Mouse (Mus musculus): ENCODE measurements at regions not wholly inside any gene's neighbourhood (a gene's known extent, or its start where the extent isn't known, plus 50 kb on each side); places are given as distances from the start of the nearest gene placed in this dataset.

DNA sequence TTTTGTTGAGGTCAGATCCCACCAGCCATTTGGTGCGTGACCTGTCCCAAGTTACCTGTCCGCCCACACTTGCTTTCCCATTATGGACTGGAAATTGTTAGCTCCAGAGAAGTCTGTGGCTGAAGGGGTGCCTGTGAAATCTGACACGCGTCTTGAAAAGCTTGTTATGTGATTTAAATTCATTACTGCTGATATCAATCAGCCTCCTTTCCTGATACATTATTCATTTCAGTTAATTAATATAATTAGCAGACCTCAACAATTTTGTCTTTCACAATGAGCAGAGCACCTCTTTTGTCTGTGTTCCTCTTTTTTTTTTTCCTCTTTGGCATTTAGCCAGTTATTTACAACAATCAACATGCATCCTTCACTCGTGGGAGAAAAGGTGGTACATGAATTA, 58.6 kb upstream of the Grip1 start:
- ATAC-seq (replicated peaks; ENCODE audit: low FRiP score, low TSS enrichment, low read depth) (no peak), DNase-seq (ENCODE audit: low spot score) (no peak)
- Histone ChIP-seq H3K4me1 (replicated peaks; ENCODE audit: control insufficient read depth, insufficient read depth, low read length) (no peaks in the 10 kb centered on the region), H3K36me3 (ENCODE audit: control insufficient read depth, insufficient read depth, low read length) (no peaks in the 10 kb centered on the region), H3K27me3 (replicated peaks; ENCODE audit: control insufficient read depth, insufficient read depth, low read length) (no peaks in the 10 kb centered on the region), H3K9ac (ENCODE audit: low read length) (no peak overlapping the region), H3K4me3 (ENCODE audit: low read depth, low read length) (no peak overlapping the region), H3K4me2 (ENCODE audit: low read length) (no peak overlapping the region), H3K27ac (ENCODE audit: low read depth) (no peak overlapping the region), H3K9me3 (ENCODE audit: control insufficient read depth, low read length) (no peaks in the 10 kb centered on the region)
- WGBS, result 82% methylated on average over 5 of the region's 5 CpGs

DNA sequence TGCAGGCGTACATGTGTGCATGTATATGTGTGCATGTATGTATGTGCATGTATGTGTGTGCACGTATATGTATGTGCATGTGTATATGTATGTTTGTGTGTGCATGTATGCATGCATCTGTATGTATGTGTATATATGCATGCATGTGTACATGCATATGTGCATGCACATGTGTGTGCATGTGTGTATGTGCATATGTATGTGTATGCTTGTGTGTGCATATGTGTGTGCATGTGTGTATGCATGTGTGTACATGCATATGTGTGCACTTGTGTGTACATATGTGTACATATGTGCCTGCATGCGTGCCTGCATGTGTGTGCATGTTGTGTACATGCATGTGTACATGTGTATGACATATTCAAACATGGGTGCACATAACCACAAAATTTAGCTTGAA, 65.7 kb upstream of the Grip1 start:
- H3K36me3 ChIP-seq (ENCODE audit: control insufficient read depth, insufficient read depth, low read length), result no peaks in the 10 kb centered on the region
- no peak for ATAC-seq (replicated peaks; ENCODE audit: low FRiP score, low TSS enrichment, low read depth)

DNA sequence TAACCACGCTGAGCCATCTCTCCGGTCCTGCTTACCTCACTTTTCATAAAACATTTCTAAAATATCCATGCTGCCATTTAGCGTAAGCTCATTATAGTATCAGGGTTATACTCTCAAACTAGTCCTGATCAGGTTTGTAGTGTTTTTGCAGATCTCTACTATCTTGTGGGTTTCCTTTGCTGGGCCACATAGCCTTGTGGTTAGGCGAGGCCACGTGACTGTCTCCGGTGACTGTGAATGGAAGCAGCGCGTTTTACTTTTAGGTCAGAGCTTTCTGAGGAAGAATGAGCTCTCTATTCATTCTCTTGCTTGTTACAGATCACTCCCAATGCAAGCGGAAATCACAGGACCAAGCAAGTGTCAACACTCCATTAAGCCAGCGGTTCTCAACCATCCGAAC, 71.4 kb upstream of the Grip1 start:
- 85% methylated on average over 11 of the region's 11 CpGs for WGBS

More for the DNA sequence above, 65.7 kb upstream of the Grip1 start:
- Histone ChIP-seq H3K4me2 (ENCODE audit: low read length) (no peak overlapping the region), H3K4me3 (ENCODE audit: low read depth, low read length) (no peak overlapping the region), H3K27me3 (replicated peaks; ENCODE audit: control insufficient read depth, insufficient read depth, low read length) (no peaks in the 10 kb centered on the region), H3K27ac (ENCODE audit: low read depth) (no peak overlapping the region), H3K9me3 (ENCODE audit: control insufficient read depth, low read length) (no peaks in the 10 kb centered on the region), H3K4me1 (replicated peaks; ENCODE audit: control insufficient read depth, insufficient read depth, low read length) (no peaks in the 10 kb centered on the region), H3K9ac (ENCODE audit: low read length) (no peak overlapping the region)
- 85% methylated on average over 3 of the region's 3 CpGs for WGBS
- no peak for DNase-seq (ENCODE audit: low spot score)

DNA sequence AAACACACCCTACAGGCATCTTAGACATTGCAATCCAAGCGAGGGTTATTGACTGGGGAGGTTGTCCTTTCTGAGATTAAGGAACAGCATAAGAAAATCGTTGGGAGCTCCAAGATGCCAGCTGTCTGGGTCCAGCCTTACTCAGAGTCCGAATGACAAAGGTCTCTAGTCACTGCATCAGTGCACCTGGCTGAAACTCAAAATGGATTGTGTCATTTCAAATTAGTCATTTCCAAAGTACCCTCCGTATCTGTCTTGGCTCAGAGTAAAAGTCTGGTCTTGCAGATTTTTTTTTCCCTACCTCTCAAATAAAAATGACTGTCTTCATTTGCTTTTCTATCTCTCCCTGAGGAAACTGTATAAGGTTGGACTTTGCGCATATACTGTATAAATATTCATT, 85.1 kb upstream of the Grip1 start:
- Histone ChIP-seq H3K27ac (ENCODE audit: low read depth) (no peak overlapping the region), H3K4me3 (ENCODE audit: low read depth, low read length) (no peak overlapping the region), H3K27me3 (replicated peaks; ENCODE audit: control insufficient read depth, insufficient read depth, low read length) (no peaks in the 10 kb centered on the region), H3K36me3 (ENCODE audit: control insufficient read depth, insufficient read depth, low read length) (no peaks in the 10 kb centered on the region), H3K9ac (ENCODE audit: low read length) (no peak overlapping the region), H3K4me1 (replicated peaks; ENCODE audit: control insufficient read depth, insufficient read depth, low read length) (no peaks in the 10 kb centered on the region), H3K4me2 (ENCODE audit: low read length) (no peak overlapping the region), H3K9me3 (ENCODE audit: control insufficient read depth, low read length) (no peaks in the 10 kb centered on the region)
- WGBS, result 55% methylated on average over 5 of the region's 5 CpGs
- no peak for DNase-seq (ENCODE audit: low spot score)
- ATAC-seq (replicated peaks; ENCODE audit: low FRiP score, low TSS enrichment, low read depth), result no peak

More for the DNA sequence above, 71.4 kb upstream of the Grip1 start:
- Histone ChIP-seq H3K9ac (ENCODE audit: low read length) (no peak overlapping the region), H3K9me3 (ENCODE audit: control insufficient read depth, low read length) (no peaks in the 10 kb centered on the region), H3K36me3 (ENCODE audit: control insufficient read depth, insufficient read depth, low read length) (no peaks in the 10 kb centered on the region), H3K4me2 (ENCODE audit: low read length) (no peak overlapping the region), H3K27ac (ENCODE audit: low read depth) (no peak overlapping the region), H3K4me3 (ENCODE audit: low read depth, low read length) (no peak overlapping the region), H3K4me1 (replicated peaks; ENCODE audit: control insufficient read depth, insufficient read depth, low read length) (no peaks in the 10 kb centered on the region), H3K27me3 (replicated peaks; ENCODE audit: control insufficient read depth, insufficient read depth, low read length) (no peaks in the 10 kb centered on the region)
- DNase-seq (ENCODE audit: low spot score), result no peak
- no peak for ATAC-seq (replicated peaks; ENCODE audit: low FRiP score, low TSS enrichment, low read depth)

DNA sequence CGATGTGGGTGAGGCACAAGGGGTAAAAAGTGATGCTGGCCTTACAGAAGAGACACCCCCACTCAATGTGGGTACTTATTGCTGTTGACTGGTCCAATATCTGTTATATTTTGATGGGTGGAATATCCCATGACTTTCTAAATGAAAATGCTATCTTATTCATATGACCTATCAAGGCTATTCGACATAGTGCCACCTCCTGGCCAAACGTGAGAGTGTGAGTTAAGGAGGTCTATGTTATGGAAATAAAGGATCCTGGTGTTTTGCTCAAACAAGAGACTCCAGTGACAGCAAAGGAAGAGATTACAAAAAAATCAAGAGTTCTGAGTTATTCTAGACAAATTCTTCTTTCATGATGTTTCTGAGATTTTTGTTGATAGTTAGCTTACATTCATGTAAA, 90.0 kb upstream of the Grip1 start:
- Histone ChIP-seq H3K4me1 (replicated peaks; ENCODE audit: control insufficient read depth, insufficient read depth, low read length) (no peaks in the 10 kb centered on the region), H3K4me2 (ENCODE audit: low read length) (no peak overlapping the region), H3K27ac (ENCODE audit: low read depth) (no peak overlapping the region), H3K27me3 (replicated peaks; ENCODE audit: control insufficient read depth, insufficient read depth, low read length) (no peaks in the 10 kb centered on the region), H3K4me3 (ENCODE audit: low read depth, low read length) (no peak overlapping the region), H3K9ac (ENCODE audit: low read length) (no peak overlapping the region), H3K9me3 (ENCODE audit: control insufficient read depth, low read length) (no peaks in the 10 kb centered on the region), H3K36me3 (ENCODE audit: control insufficient read depth, insufficient read depth, low read length) (no peaks in the 10 kb centered on the region)
- WGBS, result 42% methylated on average over 3 of the region's 3 CpGs
- ATAC-seq (replicated peaks; ENCODE audit: low FRiP score, low TSS enrichment, low read depth) (no peak), DNase-seq (ENCODE audit: low spot score) (no peak)

DNA sequence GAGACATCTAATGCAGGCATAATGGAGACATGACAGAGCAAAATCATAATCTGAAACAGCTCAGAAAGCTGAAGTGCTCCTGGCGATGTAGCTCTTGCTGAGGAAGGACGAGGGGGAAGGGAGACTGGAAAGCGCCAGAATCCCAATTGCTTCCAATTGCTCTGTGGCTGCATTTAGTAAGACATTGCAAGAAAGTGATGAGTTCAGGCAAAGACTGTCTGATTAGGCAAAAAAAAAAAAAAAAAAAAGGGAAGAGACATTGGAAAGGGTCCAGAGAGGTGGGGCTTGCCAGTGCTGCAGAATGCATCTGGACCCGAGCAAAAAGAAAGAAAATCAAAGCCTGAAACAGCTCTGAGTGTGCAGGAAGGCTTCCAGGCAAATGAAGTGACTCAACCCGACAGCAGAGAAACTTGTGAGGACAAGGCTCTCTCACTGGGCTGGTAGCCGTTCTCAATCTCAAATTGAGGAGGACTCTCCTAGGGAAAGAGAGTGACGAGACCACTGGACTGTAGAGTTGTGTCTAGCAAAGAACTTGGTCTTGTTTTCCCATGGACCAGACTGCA, 94.8 kb upstream of the Grip1 start:
- Histone ChIP-seq H3K9me3 (ENCODE audit: control insufficient read depth, low read length) (no peaks in the 10 kb centered on the region), H3K27me3 (replicated peaks; ENCODE audit: control insufficient read depth, insufficient read depth, low read length) (no peaks in the 10 kb centered on the region), H3K4me2 (ENCODE audit: low read length) (no peak overlapping the region), H3K4me3 (ENCODE audit: low read depth, low read length) (no peak overlapping the region), H3K27ac (ENCODE audit: low read depth) (no peak overlapping the region), H3K36me3 (ENCODE audit: control insufficient read depth, insufficient read depth, low read length) (no peaks in the 10 kb centered on the region), H3K9ac (ENCODE audit: low read length) (no peak overlapping the region), H3K4me1 (replicated peaks; ENCODE audit: control insufficient read depth, insufficient read depth, low read length) (no peaks in the 10 kb centered on the region)
- WGBS, result 68% methylated on average over 7 of the region's 7 CpGs
- DNase-seq (ENCODE audit: low spot score) (no peak), ATAC-seq (replicated peaks; ENCODE audit: low FRiP score, low TSS enrichment, low read depth) (no peak)

DNA sequence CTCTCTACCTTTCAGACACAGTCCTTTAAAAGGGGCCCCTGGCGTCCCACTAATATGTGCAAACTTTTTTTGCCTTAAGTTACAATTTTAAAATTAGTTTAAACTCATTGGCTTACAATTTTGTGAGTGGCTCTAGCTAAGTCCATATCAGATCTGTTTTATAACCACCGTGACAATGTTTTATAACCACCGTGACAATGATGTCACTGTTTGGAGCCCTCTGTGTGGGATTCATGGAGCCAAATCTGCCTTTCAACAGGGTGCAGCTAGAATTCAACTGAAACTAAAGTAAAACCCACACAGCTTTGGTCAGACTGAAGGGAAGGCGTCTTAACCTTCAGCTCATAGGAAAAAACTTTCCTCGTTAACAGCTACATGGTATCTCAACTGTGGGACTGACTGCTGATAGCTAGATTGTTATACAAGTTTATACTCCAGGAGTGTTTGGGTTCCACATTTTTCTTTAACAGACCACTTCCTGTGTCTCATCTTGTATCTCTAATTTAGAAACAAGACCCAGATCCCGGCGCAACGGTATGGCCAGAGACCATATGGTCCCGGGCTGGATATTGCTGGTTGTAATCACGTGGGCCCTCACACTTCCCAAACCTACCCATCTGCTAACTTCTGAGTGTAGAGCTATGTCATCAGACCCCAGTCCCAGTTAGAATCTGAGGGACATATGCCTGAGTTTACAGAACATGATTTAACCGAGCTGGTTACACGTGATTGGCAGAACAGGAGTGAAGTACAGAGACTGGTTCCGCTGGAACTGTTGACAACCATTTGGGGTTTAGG, 102.7 kb upstream of the Cand1 start:
- Histone ChIP-seq H3K27ac (ENCODE audit: low read depth) (no peak overlapping the region), H3K9me3 (ENCODE audit: control insufficient read depth, low read length) (0 out of 2 replicates have a peak, but pooled peaks cover 2% of the 10 kb centered on the region), H3K4me3 (ENCODE audit: low read depth, low read length) (no peak overlapping the region), H3K36me3 (ENCODE audit: control insufficient read depth, insufficient read depth, low read length) (no peaks in the 10 kb centered on the region), H3K4me2 (ENCODE audit: low read length) (no peak overlapping the region), H3K27me3 (replicated peaks; ENCODE audit: control insufficient read depth, insufficient read depth, low read length) (no peaks in the 10 kb centered on the region), H3K9ac (ENCODE audit: low read length) (no peak overlapping the region), H3K4me1 (replicated peaks; ENCODE audit: control insufficient read depth, insufficient read depth, low read length) (no peaks in the 10 kb centered on the region)
- 70% methylated on average over 13 of the region's 13 CpGs for WGBS
- DNase-seq (ENCODE audit: low spot score) (no peak), ATAC-seq (replicated peaks; ENCODE audit: low FRiP score, low TSS enrichment, low read depth) (no peak)

DNA sequence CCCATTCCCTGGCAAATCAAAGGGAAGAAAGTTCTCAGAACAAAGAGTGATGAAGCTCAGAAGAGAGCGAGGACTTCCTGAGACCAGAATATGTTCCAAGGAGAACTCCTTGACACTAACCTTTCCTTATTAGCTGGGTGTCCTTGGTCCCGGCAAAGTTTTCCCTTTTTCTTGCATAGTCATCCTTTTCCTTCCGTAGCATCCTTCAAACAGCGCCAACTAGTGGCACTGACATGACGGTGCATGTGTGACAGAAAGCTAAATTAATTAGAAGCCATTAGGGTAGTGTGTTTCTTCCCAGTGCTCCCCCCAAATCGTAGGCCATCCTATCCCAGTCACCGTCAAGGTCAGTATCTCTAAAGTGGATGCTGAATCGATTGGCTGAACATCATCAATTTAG, 100.5 kb upstream of the Cand1 start:
- ATAC-seq (replicated peaks; ENCODE audit: low FRiP score, low TSS enrichment, low read depth) (no peak), DNase-seq (ENCODE audit: low spot score) (no peak)
- H3K4me2 ChIP-seq (ENCODE audit: low read length), result no peak overlapping the region
- H3K9ac ChIP-seq (ENCODE audit: low read length), result no peak overlapping the region
- H3K4me3 ChIP-seq (ENCODE audit: low read depth, low read length), result no peak overlapping the region
- H3K4me1 ChIP-seq (replicated peaks; ENCODE audit: control insufficient read depth, insufficient read depth, low read length), result no peaks in the 10 kb centered on the region
- H3K27me3 ChIP-seq (replicated peaks; ENCODE audit: control insufficient read depth, insufficient read depth, low read length), result no peaks in the 10 kb centered on the region
- H3K36me3 ChIP-seq (ENCODE audit: control insufficient read depth, insufficient read depth, low read length), result no peaks in the 10 kb centered on the region
- WGBS, result 67% methylated on average over 8 of the region's 8 CpGs
- H3K9me3 ChIP-seq (ENCODE audit: control insufficient read depth, low read length), result no peaks in the 10 kb centered on the region
- no peak overlapping the region for H3K27ac ChIP-seq (ENCODE audit: low read depth)

DNA sequence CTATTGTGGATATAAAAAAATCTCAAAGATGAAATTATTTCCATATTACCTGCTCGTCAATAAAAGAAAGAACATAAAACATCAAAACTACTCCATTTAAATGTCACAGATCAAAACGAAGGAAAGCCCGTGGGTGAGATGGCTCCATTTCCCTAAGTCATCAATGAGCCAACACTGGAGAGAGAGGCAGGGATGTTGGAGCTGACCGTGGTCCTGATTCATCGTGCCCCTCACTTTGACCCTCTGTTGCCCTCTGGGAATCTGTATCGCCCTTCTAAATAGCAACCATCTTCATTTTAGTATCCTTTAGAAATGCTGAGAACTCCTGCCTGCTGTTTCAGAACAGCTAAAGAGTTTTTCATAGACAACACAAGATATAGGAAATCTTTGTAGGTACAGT, 87.1 kb upstream of the Cand1 start:
- Histone ChIP-seq H3K36me3 (ENCODE audit: control insufficient read depth, insufficient read depth, low read length) (no peaks in the 10 kb centered on the region), H3K4me1 (replicated peaks; ENCODE audit: control insufficient read depth, insufficient read depth, low read length) (no peaks in the 10 kb centered on the region), H3K4me3 (ENCODE audit: low read depth, low read length) (no peak overlapping the region), H3K27ac (ENCODE audit: low read depth) (no peak overlapping the region), H3K4me2 (ENCODE audit: low read length) (no peak overlapping the region), H3K9me3 (ENCODE audit: control insufficient read depth, low read length) (no peaks in the 10 kb centered on the region), H3K9ac (ENCODE audit: low read length) (no peak overlapping the region), H3K27me3 (replicated peaks; ENCODE audit: control insufficient read depth, insufficient read depth, low read length) (no peaks in the 10 kb centered on the region)
- DNase-seq (ENCODE audit: low spot score) (peak; percentile 67), ATAC-seq (replicated peaks; ENCODE audit: low FRiP score, low TSS enrichment, low read depth) (no peak)
- 40% methylated on average over 6 of the region's 6 CpGs for WGBS
